Mouse (Mus musculus) embryonic facial prominence, embryonic 11.5 days (tissue): ENCODE data around the gene Fgf13. TPM values are rescaled to one million over a fixed set of nuclear protein-coding genes. Genes with fewer than 3 reads are reported as not detected.

Source experiments
- ATAC-seq: fragments of 200-750 bp; cut with Nextera tagmentation; replicated peaks from 2 replicates; pipeline ENCODE4 v1.8.0; 2017; ENCODE audit warnings: low read depth; ENCODE audit not compliant: insufficient number of reproducible peaks, low FRiP score, low TSS enrichment
- DNase-seq: peaks from one replicate; pipeline ENCODE4 v3.0.0-alpha.2; 2015; ENCODE audit warnings: low spot score
- H3K27ac ChIP-seq: fragments of 300-500 bp; sonication (generic); replicated peaks from 2 replicates; pipeline ENCODE4 v1.5.1; 2014; ENCODE audit warnings: mild to moderate bottlenecking, low read depth, low read length, control low read depth
- H3K27me3 ChIP-seq: fragments of 300-500 bp; sonication (generic); 2 replicates; pipeline ENCODE4 v1.6.1; 2014; ENCODE audit warnings: mild to moderate bottlenecking, low read length, moderate library complexity, mixed read lengths; ENCODE audit not compliant: control insufficient read depth, insufficient read depth
- H3K36me3 ChIP-seq: fragments of 300-500 bp; sonication (generic); replicated peaks from 2 replicates; pipeline ENCODE4 v1.6.1; 2014; ENCODE audit warnings: low read depth, mild to moderate bottlenecking, low read length, moderate library complexity, mixed read lengths; ENCODE audit not compliant: control insufficient read depth, insufficient read depth
- H3K4me1 ChIP-seq: fragments of 300-500 bp; sonication (generic); 2 replicates; pipeline ENCODE4 v1.6.1; 2014; ENCODE audit warnings: low read length, mixed read lengths; ENCODE audit not compliant: control insufficient read depth, insufficient read depth
- H3K4me2 ChIP-seq: fragments of 300-500 bp; sonication (generic); 2 replicates; pipeline ENCODE4 v1.6.1; 2014; ENCODE audit warnings: low read depth, mild to moderate bottlenecking, control low read depth, low read length, moderate library complexity
- H3K4me3 ChIP-seq: fragments of 300-500 bp; sonication (generic); 2 replicates; pipeline ENCODE4 v1.5.1; 2014; ENCODE audit warnings: low read depth, low read length, control low read depth
- H3K9ac ChIP-seq: fragments of 300-500 bp; sonication (generic); replicated peaks from 2 replicates; pipeline ENCODE4 v1.6.1; 2014; ENCODE audit warnings: mild to moderate bottlenecking, control low read depth, low read length
- H3K9me3 ChIP-seq: fragments of 300-500 bp; sonication (generic); replicated peaks from 2 replicates; pipeline ENCODE4 v1.6.1; 2016; ENCODE audit warnings: mild to moderate bottlenecking, low read length, inconsistent platforms, mixed read lengths; ENCODE audit not compliant: control insufficient read depth
- WGBS: fragments of 180-500 bp; shearing (Covaris S2); extraction: QIAGEN DNeasy Blood & Tissue Kit; methylation state at CpG from one replicate; pipeline ENCODE4 v1.1.7; 2014; 5-methylcytosine and 5-hydroxymethylcytosine counted together
- polyA plus RNA-seq: library from polyadenylated mRNA; unstranded; fragments of >200 nt; fragmentation: Nextera tagmentation; extraction: Ambion mirVana; gene quantifications from 2 replicates; pipeline ENCODE4 v1.2.1, GENCODE M21; 2014

The Fgf13 gene
- polyA plus RNA-seq, 1 experiment from 2014 or later, result 26.7 TPM

- H3K27ac ChIP-seq, result no peak overlapping the region
- H3K36me3 ChIP-seq, result no peaks in the 10 kb centered on the region
- DNase-seq (no peak), ATAC-seq (no peak)
- 76% methylated on average over 2 of the region's 2 CpGs for WGBS
- H3K9me3 ChIP-seq, result no peaks in the 10 kb centered on the region
- H3K4me1 ChIP-seq, result no peaks in the 10 kb centered on the region
- no peaks in the 10 kb centered on the region for H3K27me3 ChIP-seq
- H3K4me3 ChIP-seq, result no peak overlapping the region
- H3K9ac ChIP-seq, result no peak overlapping the region
- no peak overlapping the region for H3K4me2 ChIP-seq
Observed at GRCm38 (mm10) chrX:59547931-59548330, 19.9 kb downstream of the Fgf13 start.

- 77% methylated on average over 4 of the region's 4 CpGs for WGBS
- H3K9me3 ChIP-seq, result no peaks in the 10 kb centered on the region
- no peaks in the 10 kb centered on the region for H3K27me3 ChIP-seq
- H3K27ac ChIP-seq, result no peak overlapping the region
- DNase-seq (no peak), ATAC-seq (no peak)
- no peak overlapping the region for H3K4me3 ChIP-seq
- no peak overlapping the region for H3K9ac ChIP-seq
- no peaks in the 10 kb centered on the region for H3K4me1 ChIP-seq
- no peaks in the 10 kb centered on the region for H3K36me3 ChIP-seq
- H3K4me2 ChIP-seq, result no peak overlapping the region
Observed at GRCm38 (mm10) chrX:59508273-59508672, 59.6 kb downstream of the Fgf13 start.

- H3K27ac ChIP-seq, result no peak overlapping the region
- no peak overlapping the region for H3K4me2 ChIP-seq
- no peak overlapping the region for H3K9ac ChIP-seq
- H3K4me1 ChIP-seq, result no peaks in the 10 kb centered on the region
- no peaks in the 10 kb centered on the region for H3K9me3 ChIP-seq
- H3K27me3 ChIP-seq, result no peaks in the 10 kb centered on the region
- no peak overlapping the region for H3K4me3 ChIP-seq
- DNase-seq (no peak), ATAC-seq (no peak)
- 39% methylated on average over 1 of the region's 1 CpGs for WGBS
- no peaks in the 10 kb centered on the region for H3K36me3 ChIP-seq
Observed at GRCm38 (mm10) chrX:59493388-59493787, 74.5 kb downstream of the Fgf13 start.

- Histone ChIP-seq H3K27me3 (no peaks in the 10 kb centered on the region), H3K4me2 (no peak overlapping the region), H3K4me3 (no peak overlapping the region), H3K9me3 (no peaks in the 10 kb centered on the region), H3K9ac (no peak overlapping the region), H3K36me3 (no peaks in the 10 kb centered on the region), H3K4me1 (no peaks in the 10 kb centered on the region), H3K27ac (no peak overlapping the region)
- DNase-seq (no peak), ATAC-seq (no peak)
- 63% methylated on average over 2 of the region's 2 CpGs for WGBS
Observed at GRCm38 (mm10) chrX:59485426-59485825, 82.4 kb downstream of the Fgf13 start.

- DNase-seq (peak; percentile 0), ATAC-seq (no peak)
- no peaks in the 10 kb centered on the region for H3K9me3 ChIP-seq
- H3K4me3 ChIP-seq, result no peak overlapping the region
- no peak overlapping the region for H3K27ac ChIP-seq
- WGBS, result 65% methylated on average over 2 of the region's 2 CpGs
- no peaks in the 10 kb centered on the region for H3K27me3 ChIP-seq
- H3K4me2 ChIP-seq, result no peak overlapping the region
- H3K4me1 ChIP-seq, result no peaks in the 10 kb centered on the region
- H3K9ac ChIP-seq, result no peak overlapping the region
- H3K36me3 ChIP-seq, result no peaks in the 10 kb centered on the region
Observed at GRCm38 (mm10) chrX:59402596-59403285, 165.1 kb downstream of the Fgf13 start.

GRCm38 (mm10) chrX:59290916-59291411, 276.9 kb downstream of the Fgf13 start:
- Histone ChIP-seq H3K9me3 (no peaks in the 10 kb centered on the region), H3K27me3 (no peaks in the 10 kb centered on the region), H3K36me3 (no peaks in the 10 kb centered on the region), H3K27ac (no peak overlapping the region), H3K4me2 (no peak overlapping the region), H3K4me3 (no peak overlapping the region), H3K4me1 (no peaks in the 10 kb centered on the region), H3K9ac (no peak overlapping the region)
- no peak for ATAC-seq
- 86% methylated on average over 3 of the region's 3 CpGs for WGBS
- DNase-seq, result no peak

- DNase-seq (no peak), ATAC-seq (no peak)
- H3K9me3 ChIP-seq, result no peaks in the 10 kb centered on the region
- no peak overlapping the region for H3K4me3 ChIP-seq
- no peak overlapping the region for H3K27ac ChIP-seq
- no peaks in the 10 kb centered on the region for H3K27me3 ChIP-seq
- H3K4me2 ChIP-seq, result no peak overlapping the region
- no peak overlapping the region for H3K9ac ChIP-seq
- H3K36me3 ChIP-seq, result no peaks in the 10 kb centered on the region
- no peaks in the 10 kb centered on the region for H3K4me1 ChIP-seq
Observed at GRCm38 (mm10) chrX:59251576-59251975, 316.3 kb downstream of the Fgf13 start.

- no peak overlapping the region for H3K4me2 ChIP-seq
- H3K4me3 ChIP-seq, result no peak overlapping the region
- no peak overlapping the region for H3K9ac ChIP-seq
- H3K36me3 ChIP-seq, result no peaks in the 10 kb centered on the region
- no peak for DNase-seq
- WGBS, result 66% methylated on average over 3 of the region's 3 CpGs
- H3K27me3 ChIP-seq, result no peaks in the 10 kb centered on the region
- no peaks in the 10 kb centered on the region for H3K4me1 ChIP-seq
- ATAC-seq, result no peak
- no peaks in the 10 kb centered on the region for H3K9me3 ChIP-seq
- H3K27ac ChIP-seq, result no peak overlapping the region
Observed at GRCm38 (mm10) chrX:59243752-59244151, 324.1 kb downstream of the Fgf13 start.
